Mouse (Mus musculus) brain, embryonic 14.5 days (tissue): ENCODE measurements around the gene Plppr3.

Source experiments
- CTCF ChIP-seq: fragments of 200-500 bp; IDR thresholded peaks from 2 replicates; pipeline ENCODE4 v1.5.1; 2012; ENCODE audit warnings: inconsistent platforms, mild to moderate bottlenecking, moderate library complexity, borderline replicate concordance; ENCODE audit not compliant: insufficient read depth, insufficient read length; ENCODE audit errors: extremely low read depth
- POLR2A ChIP-seq: fragments of 200-500 bp; IDR thresholded peaks from 2 replicates; pipeline ENCODE4 v1.6.1; 2012; ENCODE audit warnings: mild to moderate bottlenecking, inconsistent platforms, borderline replicate concordance; ENCODE audit not compliant: poor library complexity, insufficient read depth, insufficient read length, severe bottlenecking; ENCODE audit errors: extremely low read depth

- TF ChIP-seq CTCF: no peak
- no peak for TF ChIP-seq POLR2A
These were observed 33.0 kb upstream of the Plppr3 start for GRCm38 (mm10) chr10:79907415-79907814.
